Mouse (Mus musculus) lung, embryonic 14.5 days (tissue): ENCODE measurements around the gene Med27. TPM values are rescaled to one million over a fixed set of nuclear protein-coding genes. Genes with fewer than 3 reads are reported as not detected.

Source experiments
- ATAC-seq: fragments of 200-750 bp; cut with Nextera tagmentation; 2 replicates; pipeline ENCODE4 v1.8.0; 2017; ENCODE audit warnings: mild to moderate bottlenecking, moderate TSS enrichment, moderate library complexity; ENCODE audit not compliant: insufficient read depth
- DNase-seq: peaks from one replicate; pipeline ENCODE4 v3.0.0-alpha.2; 2015
- H3K27ac ChIP-seq: fragments of 300-500 bp; sonication (generic); 2 replicates; pipeline ENCODE4 v1.5.1; 2014; ENCODE audit warnings: low read depth, mild to moderate bottlenecking, moderate library complexity
- H3K27me3 ChIP-seq: fragments of 300-500 bp; sonication (generic); 2 replicates; pipeline ENCODE4 v1.6.1; 2014; ENCODE audit warnings: low read length, control low read depth; ENCODE audit not compliant: insufficient read depth
- H3K36me3 ChIP-seq: fragments of 300-500 bp; sonication (generic); 2 replicates; pipeline ENCODE4 v1.6.1; 2014; ENCODE audit warnings: control low read depth; ENCODE audit not compliant: insufficient read depth
- H3K4me1 ChIP-seq: fragments of 300-500 bp; sonication (generic); 2 replicates; pipeline ENCODE4 v1.6.1; 2014; ENCODE audit warnings: antibody characterized with exemption, control low read depth; ENCODE audit not compliant: insufficient read depth
- H3K4me2 ChIP-seq: fragments of 300-500 bp; sonication (generic); 2 replicates; pipeline ENCODE4 v1.6.1; 2014; ENCODE audit warnings: mild to moderate bottlenecking
- H3K4me3 ChIP-seq: fragments of 300-500 bp; sonication (generic); 2 replicates; pipeline ENCODE4 v1.5.1; 2014; ENCODE audit warnings: low read depth, low read length
- H3K9ac ChIP-seq: fragments of 300-500 bp; sonication (generic); 2 replicates; pipeline ENCODE4 v1.6.1; 2014
- H3K9me3 ChIP-seq: fragments of 300-500 bp; sonication (generic); 2 replicates; pipeline ENCODE4 v1.6.1; 2016; ENCODE audit warnings: low read depth, low read length, control low read depth
- CTCF ChIP-seq: IDR thresholded peaks from 2 replicates; pipeline ENCODE4 v1.5.1; 2016; ENCODE audit warnings: antibody characterized with exemption, low read depth
- WGBS: fragments of 180-500 bp; shearing (Covaris S2); extraction: QIAGEN DNeasy Blood & Tissue Kit; methylation state at CpG from one replicate; pipeline ENCODE4 v1.1.7; 2014; 5-methylcytosine and 5-hydroxymethylcytosine counted together
- polyA plus RNA-seq: library from polyadenylated mRNA; unstranded; fragments of >200 nt; fragmentation: Nextera tagmentation; extraction: Ambion mirVana; gene quantifications from 2 replicates; pipeline ENCODE4 v1.2.1, GENCODE M21; 2014

The Med27 gene
- polyA plus RNA-seq, 1 experiment from 2014 or later, result 53.0 TPM

DNA sequence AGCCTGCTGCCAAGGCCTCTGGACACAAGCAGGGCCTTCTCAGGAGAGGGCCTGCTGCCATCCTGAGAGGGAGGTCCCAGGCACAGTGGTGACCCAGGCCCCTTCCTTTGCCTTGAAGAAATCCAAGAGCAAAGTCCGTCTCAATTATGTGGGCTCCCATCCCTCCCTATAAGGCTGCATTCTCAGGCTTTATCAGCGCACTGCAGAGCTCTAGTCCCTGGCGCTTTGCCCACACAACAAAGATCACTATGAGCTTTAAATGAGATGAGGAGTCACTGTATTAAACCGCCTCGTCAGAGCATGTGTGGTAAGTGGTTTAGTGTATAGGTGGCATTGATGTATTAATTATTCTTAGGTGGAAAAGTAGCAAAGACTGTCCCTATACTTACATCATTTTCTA lies 85.9 kb downstream of the Med27 start:
- Histone ChIP-seq H3K9ac (no peak overlapping the region), H3K9me3 (no peaks in the 10 kb centered on the region), H3K4me2 (no peak overlapping the region), H3K36me3 (no peaks in the 10 kb centered on the region), H3K27ac (no peak overlapping the region), H3K4me3 (no peak overlapping the region), H3K4me1 (no peaks in the 10 kb centered on the region), H3K27me3 (no peaks in the 10 kb centered on the region)
- DNase-seq (peak; percentile 41), ATAC-seq (no peak)
- TF ChIP-seq CTCF, result no peak
- WGBS, result 58% methylated on average over 5 of the region's 5 CpGs

- Histone ChIP-seq H3K36me3 (no peaks in the 10 kb centered on the region), H3K9me3 (no peaks in the 10 kb centered on the region), H3K27me3 (no peaks in the 10 kb centered on the region), H3K4me3 (no peak overlapping the region), H3K27ac (no peak overlapping the region), H3K4me1 (peaks cover 6% of the 10 kb centered on the region; the same call in 1 of the 2 replicates), H3K4me2 (no peak overlapping the region), H3K9ac (no peak overlapping the region)
- DNase-seq (no peak), ATAC-seq (no peak)
- 83% methylated on average over 6 of the region's 6 CpGs for WGBS
- no peak for TF ChIP-seq CTCF
These were observed 89.8 kb downstream of the Med27 start for GRCm38 (mm10) chr2:29436376-29436775.

DNA sequence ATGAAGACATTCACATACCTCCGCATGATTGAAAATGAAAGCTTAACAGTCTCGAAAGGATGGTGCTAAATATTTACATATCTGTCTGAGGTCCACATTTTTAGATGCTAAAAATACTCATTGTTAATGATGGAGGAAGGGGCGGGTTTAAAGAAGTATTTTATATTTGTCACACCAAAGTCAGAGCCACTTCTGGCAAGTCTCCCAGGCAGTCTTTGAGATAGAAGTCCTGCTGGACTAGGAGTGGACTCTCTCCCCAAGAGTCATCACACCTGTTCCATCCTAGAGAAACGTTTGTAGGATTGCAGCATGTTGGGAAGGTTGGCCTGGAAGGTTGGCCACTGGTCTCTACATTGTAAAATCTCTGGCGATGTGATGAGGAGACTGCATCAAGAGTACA lies 90.5 kb downstream of the Med27 start:
- Histone ChIP-seq H3K4me1 (peaks cover 6% of the 10 kb centered on the region; the same call in 1 of the 2 replicates), H3K9me3 (no peaks in the 10 kb centered on the region), H3K4me2 (no peak overlapping the region), H3K9ac (no peak overlapping the region), H3K27me3 (no peaks in the 10 kb centered on the region), H3K4me3 (no peak overlapping the region), H3K27ac (no peak overlapping the region), H3K36me3 (no peaks in the 10 kb centered on the region)
- DNase-seq, result peak; percentile 59
- TF ChIP-seq CTCF, result no peak
- ATAC-seq, result no peak
- 54% methylated on average over 5 of the region's 5 CpGs for WGBS

- Histone ChIP-seq H3K27ac (no peak overlapping the region), H3K9ac (no peak overlapping the region), H3K4me1 (peaks cover 6% of the 10 kb centered on the region; the same call in 1 of the 2 replicates), H3K4me3 (no peak overlapping the region), H3K36me3 (no peaks in the 10 kb centered on the region), H3K9me3 (no peaks in the 10 kb centered on the region), H3K27me3 (no peaks in the 10 kb centered on the region), H3K4me2 (no peak overlapping the region)
- DNase-seq (no peak), ATAC-seq (no peak)
- TF ChIP-seq CTCF, result no peak
- WGBS, result 80% methylated on average over 4 of the region's 4 CpGs
These were observed 91.4 kb downstream of the Med27 start for GRCm38 (mm10) chr2:29437861-29438529.

GRCm38 (mm10) chr2:29438530-29438862 lies 91.9 kb downstream of the Med27 start:
- WGBS, result 56% methylated on average over 5 of the region's 5 CpGs
- Histone ChIP-seq H3K9me3 (no peaks in the 10 kb centered on the region), H3K4me1 (peaks cover 6% of the 10 kb centered on the region; the same call in 1 of the 2 replicates)

DNA sequence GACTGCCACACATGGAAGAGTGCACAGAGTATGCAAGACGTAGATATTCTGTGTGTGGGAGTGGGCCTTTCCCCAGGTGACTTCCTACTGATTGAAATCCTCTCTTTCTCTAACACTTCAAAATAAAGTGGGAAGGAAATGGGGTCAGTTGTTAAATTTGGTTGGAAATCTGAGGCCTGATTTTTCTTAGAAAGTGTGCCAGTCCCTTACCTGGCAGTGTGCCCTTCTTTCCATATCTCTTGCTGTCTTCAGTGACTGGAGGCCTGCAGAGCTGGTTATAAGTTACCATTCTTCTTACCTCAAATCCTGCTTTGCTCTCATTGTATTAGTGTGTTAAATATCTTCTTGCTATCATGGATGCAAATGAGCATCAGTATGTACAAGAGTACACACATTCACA lies 92.4 kb downstream of the Med27 start:
- H3K27me3 ChIP-seq, result no peaks in the 10 kb centered on the region
- DNase-seq (no peak), ATAC-seq (no peak)
- H3K4me2 ChIP-seq, result no peak overlapping the region
- H3K9me3 ChIP-seq, result no peaks in the 10 kb centered on the region
- H3K36me3 ChIP-seq, result no peaks in the 10 kb centered on the region
- no peak overlapping the region for H3K4me3 ChIP-seq
- peaks cover 6% of the 10 kb centered on the region; the same call in 1 of the 2 replicates for H3K4me1 ChIP-seq
- WGBS, result 50% methylated on average over 1 of the region's 1 CpGs
- TF ChIP-seq CTCF, result no peak
- H3K27ac ChIP-seq, result no peak overlapping the region
- no peak overlapping the region for H3K9ac ChIP-seq

More at GRCm38 (mm10) chr2:29438530-29438862, 91.9 kb downstream of the Med27 start:
- Histone ChIP-seq H3K4me2 (no peak overlapping the region), H3K27ac (no peak overlapping the region), H3K4me3 (no peak overlapping the region), H3K27me3 (no peaks in the 10 kb centered on the region), H3K36me3 (no peaks in the 10 kb centered on the region), H3K9ac (no peak overlapping the region)
- no peak for TF ChIP-seq CTCF
- no peak for DNase-seq
- no peak for ATAC-seq

DNA sequence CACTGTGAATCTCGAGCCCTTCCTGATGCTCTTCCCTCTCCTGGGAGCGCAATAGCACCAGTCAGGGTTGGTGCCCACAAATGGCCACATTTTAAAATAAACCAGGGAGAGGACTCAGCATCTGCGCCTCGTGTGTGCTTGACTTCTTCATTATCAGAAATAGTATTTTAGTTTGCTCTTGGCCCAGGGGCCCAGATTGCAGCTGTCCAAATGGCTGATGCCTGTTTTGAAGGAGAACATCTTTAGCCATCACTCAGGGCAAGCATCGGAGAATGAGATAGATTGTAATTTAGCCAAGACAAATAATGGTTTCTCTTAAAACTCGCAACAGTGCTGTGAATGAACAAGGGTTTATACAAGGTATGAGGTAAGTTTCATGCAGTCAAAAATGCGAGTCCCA lies 92.8 kb downstream of the Med27 start:
- TF ChIP-seq CTCF, result no peak
- Histone ChIP-seq H3K27ac (no peak overlapping the region), H3K4me3 (no peak overlapping the region), H3K36me3 (no peaks in the 10 kb centered on the region), H3K9ac (no peak overlapping the region), H3K4me2 (no peak overlapping the region), H3K27me3 (no peaks in the 10 kb centered on the region), H3K9me3 (no peaks in the 10 kb centered on the region), H3K4me1 (peaks cover 6% of the 10 kb centered on the region; the same call in 1 of the 2 replicates)
- no peak for ATAC-seq
- 65% methylated on average over 7 of the region's 7 CpGs for WGBS
- no peak for DNase-seq
